Mouse (Mus musculus) heart, embryonic 11.5 days (tissue): Measurements from ENCODE around the gene 1700015F17Rik. TPM values are rescaled to one million over a fixed set of nuclear protein-coding genes. Genes with fewer than 3 reads are reported as not detected.

Experiments used
- ATAC-seq: fragments of 200-750 bp; cut with Nextera tagmentation; replicated peaks from 2 replicates; pipeline ENCODE4 v1.8.0; 2017; ENCODE audit warnings: moderate library complexity; ENCODE audit not compliant: insufficient number of reproducible peaks, low FRiP score, low TSS enrichment
- H3K27ac ChIP-seq: fragments of 300-500 bp; sonication (generic); 2 replicates; pipeline ENCODE4 v1.5.1; 2014; ENCODE audit warnings: mild to moderate bottlenecking, low read depth, low read length
- H3K27me3 ChIP-seq: fragments of 300-500 bp; sonication (generic); 2 replicates; pipeline ENCODE4 v1.6.1; 2014; ENCODE audit warnings: mild to moderate bottlenecking, low read length, mixed read lengths; ENCODE audit not compliant: control insufficient read depth, insufficient read depth
- H3K36me3 ChIP-seq: fragments of 300-500 bp; sonication (generic); 2 replicates; pipeline ENCODE4 v1.6.1; 2014; ENCODE audit warnings: mild to moderate bottlenecking, low read length, moderate library complexity, mixed read lengths; ENCODE audit not compliant: control insufficient read depth, insufficient read depth
- H3K4me1 ChIP-seq: fragments of 300-500 bp; sonication (generic); 2 replicates; pipeline ENCODE4 v1.6.1; 2014; ENCODE audit warnings: low read length; ENCODE audit not compliant: control insufficient read depth, insufficient read depth
- H3K4me2 ChIP-seq: fragments of 300-500 bp; sonication (generic); 2 replicates; pipeline ENCODE4 v1.6.1; 2014; ENCODE audit warnings: mild to moderate bottlenecking, moderate library complexity
- H3K4me3 ChIP-seq: fragments of 300-500 bp; sonication (generic); 2 replicates; pipeline ENCODE4 v1.5.1; 2014; ENCODE audit warnings: low read depth, low read length
- H3K9ac ChIP-seq: fragments of 300-500 bp; sonication (generic); 2 replicates; pipeline ENCODE4 v1.6.1; 2014; ENCODE audit warnings: mild to moderate bottlenecking, low read depth, low read length, moderate library complexity
- H3K9me3 ChIP-seq: fragments of 300-500 bp; sonication (generic); replicated peaks from 2 replicates; pipeline ENCODE4 v1.6.1; 2016; ENCODE audit warnings: low read length; ENCODE audit not compliant: control insufficient read depth
- WGBS: fragments of 180-500 bp; shearing (Covaris S2); extraction: QIAGEN DNeasy Blood & Tissue Kit; methylation state at CpG from one replicate; pipeline ENCODE4 v1.1.7; 2014; ENCODE audit not compliant: insufficient replicate concordance; 5-methylcytosine and 5-hydroxymethylcytosine counted together
- polyA plus RNA-seq: library from polyadenylated mRNA; unstranded; fragments of >200 nt; fragmentation: Nextera tagmentation; extraction: Ambion mirVana; gene quantifications from 2 replicates; pipeline ENCODE4 v1.2.1, GENCODE M21; 2014

Gene 1700015F17Rik
- polyA plus RNA-seq: not detected in 2 replicates

- WGBS: 86% methylated on average over 6 of the region's 6 CpGs
- H3K4me2 ChIP-seq: no peak within 1 kb of the TSS
- no peaks in the 10 kb centered on the region for H3K9me3 ChIP-seq
- no peaks in the 10 kb centered on the region for H3K36me3 ChIP-seq
- H3K27me3 ChIP-seq: no peaks in the 10 kb centered on the region
- no peaks in the 10 kb centered on the region for H3K4me1 ChIP-seq
- ATAC-seq: no peak
- H3K27ac ChIP-seq: no peak within 1 kb of the TSS
- no peak within 1 kb of the TSS for H3K9ac ChIP-seq
- H3K4me3 ChIP-seq: no peak within 1 kb of the TSS
These were observed at the start of gene 1700015F17Rik for GRCm38 (mm10) chr5:5479043-5479442. 1700015F17Rik (minus strand) TSS chr5:5479143.

GRCm38 (mm10) chr5:5515411-5515810, 36.5 kb upstream of the 1700015F17Rik start:
- Histone ChIP-seq H3K27ac (no peak overlapping the region), H3K9me3 (no peaks in the 10 kb centered on the region), H3K4me3 (no peak overlapping the region), H3K27me3 (no peaks in the 10 kb centered on the region), H3K4me1 (0 out of 2 replicates have a peak, but pooled peaks cover 2% of the 10 kb centered on the region), H3K36me3 (peaks cover 3% of the 10 kb centered on the region), H3K9ac (no peak overlapping the region), H3K4me2 (no peak overlapping the region; the same call in 1 of the 2 replicates)
- ATAC-seq: no peak
- 76% methylated on average over 5 of the region's 5 CpGs for WGBS

- Histone ChIP-seq H3K9me3 (no peaks in the 10 kb centered on the region), H3K9ac (peak within 1 kb of the TSS; percentile 85), H3K27ac (peak within 1 kb of the TSS; percentile 94), H3K4me3 (peak within 1 kb of the TSS; percentile 79), H3K36me3 (peaks cover 3% of the 10 kb centered on the region), H3K27me3 (no peaks in the 10 kb centered on the region), H3K4me1 (0 out of 2 replicates have a peak, but pooled peaks cover 2% of the 10 kb centered on the region), H3K4me2 (peak within 1 kb of the TSS; percentile 89)
- WGBS: under 1% methylated on average over 76 of the region's 79 CpGs
- ATAC-seq: peak; percentile 93
These were observed 35.5 kb upstream of the 1700015F17Rik start, which contains the start of gene Cldn12 for GRCm38 (mm10) chr5:5514196-5515076. Cldn12 (minus strand) TSS chr5:5514958.

- Histone ChIP-seq H3K9me3 (no peaks in the 10 kb centered on the region), H3K4me3 (no peak overlapping the region), H3K4me2 (no peak overlapping the region), H3K36me3 (peaks cover 3% of the 10 kb centered on the region), H3K4me1 (0 out of 2 replicates have a peak, but pooled peaks cover 2% of the 10 kb centered on the region), H3K27me3 (no peaks in the 10 kb centered on the region), H3K27ac (no peak overlapping the region), H3K9ac (no peak overlapping the region)
- 84% methylated on average over 3 of the region's 3 CpGs for WGBS
- no peak for ATAC-seq
These were observed 32.5 kb upstream of the 1700015F17Rik start for GRCm38 (mm10) chr5:5511401-5511800.

GRCm38 (mm10) chr5:5510989-5511388, 32.0 kb upstream of the 1700015F17Rik start:
- no peak overlapping the region for H3K4me3 ChIP-seq
- 52% methylated on average over 5 of the region's 5 CpGs for WGBS
- no peaks in the 10 kb centered on the region for H3K27me3 ChIP-seq
- ATAC-seq: no peak
- H3K4me1 ChIP-seq: 0 out of 2 replicates have a peak, but pooled peaks cover 2% of the 10 kb centered on the region
- H3K4me2 ChIP-seq: no peak overlapping the region
- H3K27ac ChIP-seq: no peak overlapping the region
- no peak overlapping the region for H3K9ac ChIP-seq
- no peaks in the 10 kb centered on the region for H3K9me3 ChIP-seq
- peaks cover 3% of the 10 kb centered on the region for H3K36me3 ChIP-seq

- WGBS: 70% methylated on average over 10 of the region's 10 CpGs
- no peak overlapping the region for H3K4me2 ChIP-seq
These were observed 31.5 kb upstream of the 1700015F17Rik start for GRCm38 (mm10) chr5:5510304-5510887.

GRCm38 (mm10) chr5:5508231-5508630, 29.3 kb upstream of the 1700015F17Rik start:
- Histone ChIP-seq H3K36me3 (peaks cover 3% of the 10 kb centered on the region), H3K9ac (no peak overlapping the region), H3K4me3 (no peak overlapping the region), H3K4me2 (no peak overlapping the region), H3K9me3 (no peaks in the 10 kb centered on the region), H3K27me3 (no peaks in the 10 kb centered on the region), H3K27ac (no peak overlapping the region), H3K4me1 (no peaks in the 10 kb centered on the region)
- ATAC-seq: no peak
- WGBS: 79% methylated on average over 10 of the region's 10 CpGs

More at GRCm38 (mm10) chr5:5510304-5510887, 31.5 kb upstream of the 1700015F17Rik start:
- Histone ChIP-seq H3K9ac (no peak overlapping the region), H3K4me1 (0 out of 2 replicates have a peak, but pooled peaks cover 2% of the 10 kb centered on the region), H3K4me3 (no peak overlapping the region), H3K27ac (no peak overlapping the region), H3K36me3 (peaks cover 3% of the 10 kb centered on the region), H3K27me3 (no peaks in the 10 kb centered on the region), H3K9me3 (no peaks in the 10 kb centered on the region)
- no peak for ATAC-seq

GRCm38 (mm10) chr5:5507701-5508225, 28.8 kb upstream of the 1700015F17Rik start:
- no peaks in the 10 kb centered on the region for H3K4me1 ChIP-seq
- H3K9me3 ChIP-seq: no peaks in the 10 kb centered on the region
- peaks cover 3% of the 10 kb centered on the region for H3K36me3 ChIP-seq
- H3K4me3 ChIP-seq: no peak overlapping the region
- H3K27me3 ChIP-seq: no peaks in the 10 kb centered on the region
- ATAC-seq: peak; percentile 35; the same call in 1 of the 2 replicates
- 64% methylated on average over 20 of the region's 20 CpGs for WGBS
- H3K9ac ChIP-seq: no peak overlapping the region
- H3K27ac ChIP-seq: no peak overlapping the region
- no peak overlapping the region for H3K4me2 ChIP-seq
